Mouse (Mus musculus) frontal cortex, postnatal 25 days (tissue): ENCODE data around the gene Chrna10.

Experiments used
- DNase-seq, 2 experiments: peaks; one replicate each; pipeline ENCODE4 v3.0.0; 2022; ENCODE audit warnings: low spot score in 2 of 2

Gene Chrna10

GRCm38 (mm10) chr7:102116579-102117331 is at the start of gene Chrna10:
Gene Chrna10 (minus strand): TSS chr7:102116828.
- no peak for DNase-seq

GRCm38 (mm10) chr7:102153691-102154090 is 37.1 kb upstream of the Chrna10 start:
- DNase-seq, result no peak

GRCm38 (mm10) chr7:102137898-102138297 is 21.3 kb upstream of the Chrna10 start:
- DNase-seq, result no peak

DNA sequence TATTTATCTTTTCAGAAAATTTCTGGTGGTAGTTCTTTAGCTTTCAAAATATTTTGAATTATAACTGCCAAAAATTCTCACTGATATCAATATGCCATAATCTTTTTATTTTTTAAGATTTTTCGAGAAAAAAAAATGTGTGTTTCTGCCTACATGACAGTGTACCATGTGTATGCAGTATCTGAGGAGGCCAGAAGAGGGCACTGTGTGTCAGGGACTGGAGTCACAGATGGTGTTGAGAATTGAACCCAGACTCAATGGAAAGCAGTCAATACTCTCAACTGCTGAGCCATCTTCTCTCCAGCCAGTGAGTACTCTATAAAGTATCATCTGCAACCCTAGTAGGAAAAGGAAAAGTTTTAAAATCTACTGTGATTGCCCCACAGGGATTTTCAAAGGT is 20.8 kb upstream of the Chrna10 start:
- DNase-seq, result no peak

- no peak for DNase-seq
These were observed 15.8 kb upstream of the Chrna10 start for GRCm38 (mm10) chr7:102132395-102132794.

DNA sequence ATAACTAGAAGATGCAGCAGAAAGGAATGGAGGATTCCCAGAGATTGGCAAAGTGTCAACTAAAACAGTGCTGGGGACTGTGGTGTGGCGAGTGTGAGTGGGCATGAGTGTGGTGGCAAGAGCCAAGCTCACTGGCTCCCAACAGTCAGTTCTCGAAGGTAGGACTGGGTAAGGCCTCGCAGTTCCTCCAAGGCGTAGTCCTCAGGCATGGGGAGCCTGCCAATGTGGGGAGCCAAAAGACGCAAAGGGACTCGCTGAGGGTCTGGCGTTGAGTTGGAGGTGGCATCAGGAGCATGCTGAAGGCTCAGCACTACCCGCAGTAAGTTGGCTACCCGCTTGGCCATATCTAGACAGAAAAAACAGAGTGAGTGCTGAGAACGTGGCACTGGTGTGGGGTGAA is 3.7 kb upstream of the Chrna10 start:
- DNase-seq, result no peak

DNA sequence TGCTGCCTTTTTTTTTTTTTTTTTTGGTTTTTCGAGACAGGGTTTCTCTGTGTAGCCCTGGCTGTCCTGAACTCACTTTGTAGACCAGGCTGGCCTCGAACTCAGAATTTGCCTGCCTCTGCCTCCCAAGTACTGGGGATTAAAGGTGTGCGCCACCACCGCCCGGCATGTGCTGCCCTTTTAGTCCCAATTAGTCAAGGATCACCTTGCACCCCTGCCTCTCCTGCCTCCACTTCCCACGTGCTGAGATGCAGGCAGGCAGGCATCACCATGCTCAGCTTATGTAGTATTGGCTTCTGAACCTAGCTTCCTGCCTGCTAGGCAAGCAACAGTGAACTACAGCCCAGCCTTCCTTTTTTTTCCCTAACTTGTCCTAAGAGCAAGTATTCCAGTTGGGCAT is 754 bp upstream of the Chrna10 start:
- DNase-seq, result no peak

DNA sequence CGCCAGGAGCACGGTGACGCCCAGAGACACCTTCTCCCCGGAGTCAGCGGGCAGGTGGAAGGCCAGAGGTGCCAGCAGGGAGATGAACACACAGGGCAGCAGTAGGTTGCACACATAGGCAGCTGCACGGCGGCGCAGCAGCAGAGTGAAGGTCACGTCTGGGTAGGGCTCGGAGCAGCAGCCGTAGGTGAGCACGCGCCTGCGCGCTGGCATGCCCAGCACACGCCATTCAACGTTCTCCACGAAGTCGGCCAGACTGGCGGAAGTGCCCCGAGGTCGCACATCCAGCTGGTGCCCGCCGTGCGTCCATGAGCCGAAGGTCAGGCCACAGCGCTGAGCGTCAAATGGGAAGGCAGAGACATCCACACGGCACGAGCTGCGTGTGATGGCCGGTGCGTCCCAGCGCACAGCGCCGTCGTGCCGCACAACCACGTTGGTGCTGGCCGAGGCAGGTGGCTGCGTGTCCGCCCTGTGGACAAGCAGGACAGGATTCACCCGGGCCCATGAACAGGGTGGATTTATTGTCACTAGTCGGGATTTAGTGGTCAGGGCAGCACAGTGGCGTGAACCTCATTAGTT is 3.4 kb downstream of the Chrna10 start:
- no peak for DNase-seq

GRCm38 (mm10) chr7:102109746-102110145 is 6.9 kb downstream of the Chrna10 start:
- no peak for DNase-seq

- DNase-seq, result no peak
These were observed 7.5 kb downstream of the Chrna10 start, which contains the start of gene Art5 for GRCm38 (mm10) chr7:102109171-102109570. Gene Art5 (minus strand): TSS chr7:102109489.

- no peak for DNase-seq
These were observed 8.4 kb downstream of the Chrna10 start for GRCm38 (mm10) chr7:102108206-102108605.

GRCm38 (mm10) chr7:102106700-102107141 is 9.9 kb downstream of the Chrna10 start:
- no peak for DNase-seq

- no peak for DNase-seq
These were observed 12.5 kb downstream of the Chrna10 start for GRCm38 (mm10) chr7:102104126-102104525.

- no peak for DNase-seq
These were observed 13.1 kb downstream of the Chrna10 start for GRCm38 (mm10) chr7:102103555-102103954.

DNA sequence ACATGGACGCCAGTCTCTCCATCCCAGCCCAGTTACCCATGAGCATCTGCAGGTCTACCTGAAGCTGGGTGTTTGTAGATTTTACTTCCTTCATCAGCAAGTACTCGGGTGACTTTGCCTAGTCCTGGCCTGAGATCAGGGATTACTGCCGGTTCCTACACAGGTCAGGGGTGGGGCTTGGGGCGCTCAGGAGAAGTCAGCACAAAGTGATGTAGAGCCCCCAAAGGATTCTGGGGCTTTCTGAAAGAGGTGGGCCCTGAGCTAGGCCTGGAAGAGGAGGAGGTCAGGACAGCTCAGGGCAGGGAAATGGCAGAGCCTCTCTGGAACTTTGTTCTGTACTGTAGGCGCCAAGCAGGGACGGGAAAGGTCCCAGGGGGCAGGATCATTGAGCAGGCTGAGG is 13.9 kb downstream of the Chrna10 start:
- DNase-seq, result no peak

DNA sequence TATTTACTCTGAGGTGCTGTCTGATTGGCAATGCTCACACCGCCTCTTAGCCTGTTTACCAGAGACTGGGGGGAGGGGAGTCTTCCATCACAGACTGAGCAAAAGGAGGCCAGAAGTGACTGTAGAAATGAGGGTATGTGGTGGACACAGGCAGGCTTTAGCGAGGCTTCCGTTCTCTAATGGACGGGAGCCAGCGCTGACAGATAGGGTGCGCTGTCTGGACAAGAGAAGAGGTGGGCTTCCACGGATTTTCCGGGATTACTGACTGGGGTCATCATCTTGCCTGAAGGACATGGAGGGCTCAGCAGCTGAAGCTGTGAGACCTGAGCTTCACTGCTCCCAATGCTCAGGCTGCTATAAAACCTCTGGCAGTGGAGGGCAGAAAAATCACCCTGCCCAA is 14.4 kb downstream of the Chrna10 start:
- no peak for DNase-seq

DNA sequence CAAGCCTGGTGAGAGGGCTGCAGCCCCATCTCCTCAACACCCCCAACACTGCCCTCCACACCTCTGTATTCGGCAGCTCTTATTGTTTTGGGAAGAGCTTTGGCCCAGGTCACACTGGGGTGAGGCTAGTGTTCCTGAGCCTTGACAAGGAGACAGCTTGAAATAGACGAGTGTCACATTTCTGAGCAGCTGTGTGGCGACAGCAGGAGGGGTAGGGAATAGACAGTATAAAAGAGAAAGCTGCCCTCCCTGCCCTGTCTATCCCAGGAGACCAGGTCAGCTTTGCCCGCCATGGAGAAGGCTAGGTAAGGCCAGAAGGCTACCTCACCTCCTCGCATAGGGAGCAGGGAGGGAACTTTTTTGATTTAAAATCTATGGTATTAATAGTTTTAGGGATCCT is 15.1 kb downstream of the Chrna10 start, which contains the start of gene Art1:
Gene Art1, plus strand, starts transcription at position 257 of the 400 bp plus-strand sequence.
- no peak for DNase-seq

GRCm38 (mm10) chr7:102100868-102101267 is 15.8 kb downstream of the Chrna10 start:
- no peak for DNase-seq

GRCm38 (mm10) chr7:102099760-102100661 is 16.6 kb downstream of the Chrna10 start:
- DNase-seq, result no peak

GRCm38 (mm10) chr7:102087336-102087735 is 29.3 kb downstream of the Chrna10 start:
- no peak for DNase-seq

GRCm38 (mm10) chr7:102084041-102084696 is 32.5 kb downstream of the Chrna10 start:
- DNase-seq, result no peak

DNA sequence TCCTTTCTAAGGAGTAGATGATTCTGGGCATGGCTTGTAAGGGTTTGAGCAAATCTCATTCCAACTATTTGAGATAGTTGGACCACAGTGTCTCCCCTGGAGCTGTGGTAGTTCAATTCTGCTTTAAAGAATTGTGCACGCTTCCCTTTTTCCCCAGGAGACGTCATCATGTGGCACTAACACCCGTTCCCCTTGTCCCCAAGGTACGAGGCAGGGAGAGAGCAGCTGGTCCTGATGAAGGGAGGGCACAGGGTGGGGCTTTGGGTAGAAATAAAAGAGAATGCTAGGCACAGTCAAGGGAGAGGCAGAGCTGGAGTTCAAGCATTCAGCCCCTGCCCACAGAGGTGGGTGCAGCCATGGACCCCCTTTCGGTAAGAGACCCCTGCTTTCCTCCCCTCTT is 33.8 kb downstream of the Chrna10 start, which contains the start of gene Trpc2:
Gene Trpc2, plus strand, starts transcription at position 301 of the 400 bp plus-strand sequence.
- no peak for DNase-seq
